Mouse (Mus musculus): ENCODE measurements around the gene Amz1.

Amz1 gene

DNA sequence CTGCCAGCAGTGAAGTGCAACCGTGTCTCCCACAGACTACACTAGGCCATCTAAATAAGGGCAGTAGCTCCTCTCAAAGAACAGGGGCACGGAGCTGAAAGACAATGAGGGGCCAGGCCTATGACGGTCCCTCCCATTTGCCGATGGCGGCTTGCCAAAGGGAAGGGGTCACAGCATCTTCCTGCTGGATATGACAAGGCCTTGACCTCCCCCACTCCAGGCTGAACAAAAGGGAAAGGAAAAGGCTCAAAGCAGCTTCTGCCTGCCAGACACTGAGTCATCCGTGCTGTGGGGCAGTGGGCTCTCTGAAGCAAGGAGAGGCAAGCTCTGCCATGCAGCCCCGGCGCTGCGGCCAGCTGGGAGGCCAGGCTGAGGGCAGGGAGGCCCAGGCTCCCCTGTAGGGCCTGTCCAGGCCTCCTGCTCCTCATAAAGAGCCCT is 43.8 kb downstream of the Amz1 start:
- peak; percentile 80 for DNase-seq (ENCODE audit: low spot score)

DNA sequence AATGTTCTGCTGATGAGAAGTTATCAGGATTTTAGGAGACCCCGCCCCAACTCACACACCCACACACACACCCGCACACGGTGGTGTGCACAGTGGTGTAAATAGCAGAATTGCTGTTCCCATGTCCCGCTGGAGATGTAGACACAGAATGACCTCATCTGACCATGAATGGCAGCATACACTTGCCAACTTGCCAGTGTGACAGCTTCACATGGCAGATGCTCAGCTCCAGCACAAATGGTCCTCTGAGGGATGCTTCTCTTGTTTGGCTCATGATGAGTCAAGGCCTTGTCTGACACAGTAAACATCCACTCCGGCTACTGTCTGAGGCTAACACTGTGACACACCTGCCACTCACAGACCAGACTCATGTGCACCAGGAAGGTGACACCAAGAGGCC is 44.4 kb downstream of the Amz1 start:
- no peak for DNase-seq (ENCODE audit: low spot score)

DNA sequence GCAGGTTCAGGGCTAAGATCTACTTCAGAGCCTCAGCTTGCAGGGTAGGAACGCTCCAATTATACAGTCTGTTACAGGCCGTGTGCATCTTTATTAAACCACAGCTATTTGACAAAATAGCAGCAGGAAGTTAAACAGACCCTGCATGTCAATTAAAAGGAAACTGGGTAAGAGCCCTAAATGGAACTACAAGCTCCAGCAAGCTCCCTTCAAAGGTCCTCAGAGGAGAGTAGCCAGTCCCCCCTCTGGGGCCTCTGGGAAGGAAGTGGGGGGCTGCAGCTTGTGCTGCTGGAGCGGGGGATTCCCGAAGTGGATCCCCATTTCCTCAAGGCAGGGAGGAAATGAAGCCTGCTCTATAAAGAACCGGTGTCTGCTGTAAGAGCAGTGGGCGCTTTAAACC is 47.7 kb downstream of the Amz1 start:
- DNase-seq (ENCODE audit: low spot score) = no peak

DNA sequence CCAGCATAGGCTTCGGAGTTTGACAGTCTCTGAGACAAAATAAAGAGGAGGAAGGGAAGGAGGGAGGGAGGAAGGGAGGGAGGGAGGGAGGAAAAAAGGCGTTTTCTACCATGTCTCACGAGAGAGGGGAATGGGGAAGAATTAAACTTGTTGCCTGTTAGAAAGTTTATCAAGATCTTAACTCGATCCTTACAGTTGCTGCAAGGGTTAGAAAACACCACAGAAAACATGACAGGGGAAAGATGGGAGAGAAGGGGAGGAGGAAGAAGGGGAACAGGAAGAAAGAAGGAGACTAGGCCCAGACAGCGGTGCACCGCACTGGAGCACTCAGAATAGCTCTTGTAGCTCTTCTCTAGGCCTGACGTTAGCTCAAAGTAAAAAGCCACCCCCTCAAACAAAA is 48.2 kb downstream of the Amz1 start:
- no peak for DNase-seq (ENCODE audit: low spot score)

DNA sequence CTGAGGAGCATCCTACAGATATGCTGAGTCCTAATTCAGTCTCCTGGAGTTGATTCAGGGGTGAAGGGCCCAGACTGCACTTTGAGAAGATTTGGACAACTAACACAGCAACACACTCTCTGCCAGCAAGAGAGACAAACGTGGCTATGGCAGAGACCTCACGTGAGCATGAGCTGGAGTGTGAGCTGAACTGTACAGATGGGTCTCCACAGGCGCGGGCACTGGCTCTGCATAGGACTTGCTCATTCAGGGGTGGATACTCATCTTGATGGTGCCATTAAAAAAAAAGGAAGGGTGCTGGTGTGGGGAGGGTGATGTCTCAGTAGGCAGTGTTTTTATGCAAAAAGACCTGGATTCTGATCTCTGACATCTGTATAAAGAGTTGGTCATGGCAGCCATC is 51.2 kb downstream of the Amz1 start:
- DNase-seq (ENCODE audit: low spot score) = no peak

DNA sequence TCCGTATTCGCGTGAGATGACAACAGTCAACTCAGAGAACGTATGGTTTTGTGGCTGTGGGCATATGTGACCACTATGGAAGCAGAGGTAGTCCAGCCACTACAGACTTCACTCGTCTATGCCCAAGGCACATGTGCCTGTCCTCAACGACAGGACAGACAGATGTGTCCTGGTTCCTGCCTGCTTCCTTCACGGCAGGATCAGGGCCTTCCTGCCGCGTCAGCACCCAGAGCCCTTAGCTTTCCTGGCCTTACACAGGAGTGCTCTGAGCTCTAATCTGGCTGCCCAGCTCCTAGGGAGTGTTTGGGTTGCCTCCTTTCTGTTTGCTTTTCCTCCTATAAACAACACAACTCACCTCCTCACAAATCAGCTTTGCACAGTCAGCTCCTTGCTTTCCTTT is 53.0 kb downstream of the Amz1 start:
- no peak for DNase-seq (ENCODE audit: low spot score)

DNA sequence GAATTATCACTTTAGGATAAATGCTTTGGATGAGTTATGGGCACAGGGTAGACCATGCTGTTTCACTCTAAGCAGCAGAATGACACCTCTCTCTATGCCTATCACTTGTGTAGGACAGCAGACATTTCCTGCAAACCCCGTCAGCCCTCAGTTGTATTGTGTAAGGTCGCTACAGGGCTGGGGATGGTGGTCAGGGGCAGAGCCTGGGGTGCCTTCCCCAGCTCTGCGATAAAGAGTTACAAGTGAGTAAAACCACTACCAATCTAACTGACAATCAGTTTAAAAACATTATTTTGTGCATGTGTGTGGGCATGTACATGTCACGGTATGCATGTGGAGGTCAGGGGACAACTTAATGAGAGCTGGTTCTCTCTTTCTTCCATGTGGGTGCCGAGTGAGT is 57.2 kb downstream of the Amz1 start:
- no peak for DNase-seq (ENCODE audit: low spot score)

DNA sequence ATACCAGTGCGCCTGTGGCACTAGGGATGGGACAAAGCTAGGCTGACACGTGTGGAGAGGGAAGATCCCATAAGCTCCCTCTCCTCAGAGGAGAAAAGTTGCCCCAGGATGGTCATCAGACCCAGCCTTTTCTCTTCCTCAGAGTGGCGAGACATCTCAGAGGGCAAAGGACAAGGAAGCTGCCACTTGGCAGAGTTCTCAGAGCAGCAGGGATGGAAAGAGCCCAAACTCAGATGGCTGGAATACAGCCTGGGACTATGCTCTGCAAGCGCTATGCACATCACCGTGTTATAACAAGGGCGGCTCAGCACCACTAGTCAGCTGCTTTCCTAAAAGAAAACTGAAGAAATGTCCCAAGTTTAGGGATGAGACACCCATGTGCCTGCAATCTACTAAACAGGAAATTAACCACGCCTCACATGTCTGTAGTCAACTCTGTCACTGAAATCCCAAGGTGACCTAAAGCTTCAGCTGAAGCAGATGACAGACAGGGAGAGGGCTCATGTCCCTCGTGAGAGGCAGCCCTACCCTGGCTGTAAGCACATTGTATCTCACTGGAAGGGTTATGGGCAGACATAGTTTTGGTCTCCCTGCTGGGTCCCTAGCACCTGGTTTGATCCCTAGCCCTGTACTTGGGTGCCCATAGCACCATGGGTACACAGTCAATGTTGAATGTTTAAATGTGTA is 58.1 kb downstream of the Amz1 start:
- no peak for DNase-seq (ENCODE audit: low spot score)

DNA sequence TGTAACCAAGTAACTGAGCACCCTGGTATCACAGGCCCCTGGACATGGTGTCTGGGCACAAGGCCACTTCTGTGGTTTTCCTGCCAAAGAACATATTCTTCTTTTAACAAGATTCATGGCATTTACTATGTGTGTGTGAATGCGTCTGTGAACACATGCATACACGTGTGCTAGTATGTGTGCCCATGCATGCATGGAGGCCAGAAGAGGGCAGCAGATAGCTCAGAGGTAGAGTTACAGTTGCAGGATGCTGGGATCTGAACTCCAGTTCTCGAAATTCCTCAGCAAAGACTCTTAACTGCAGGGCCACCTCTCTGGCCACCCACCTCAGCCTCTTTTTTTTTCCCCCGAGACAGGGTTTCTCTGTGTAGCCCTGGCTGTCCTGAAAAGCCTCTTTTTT is 59.6 kb downstream of the Amz1 start:
- no peak for DNase-seq (ENCODE audit: low spot score)

DNA sequence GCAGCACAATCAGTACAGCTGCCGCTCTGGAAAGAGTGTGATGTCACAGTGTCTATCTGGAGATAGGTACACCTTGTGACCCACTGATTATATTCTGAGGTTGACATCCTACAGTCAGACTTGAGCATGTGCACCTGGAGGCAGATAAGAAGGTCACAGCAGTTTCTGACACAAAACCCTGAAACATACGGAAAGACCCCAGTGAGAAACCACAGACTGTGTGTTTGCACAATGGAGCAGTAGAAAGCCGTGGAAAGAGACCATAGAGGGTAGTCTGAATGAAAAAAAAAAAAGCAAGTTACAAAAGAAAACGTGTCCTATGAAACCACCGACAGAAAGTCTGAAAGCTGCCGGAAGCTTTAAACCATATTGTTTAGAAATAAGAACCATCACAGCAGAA is 60.4 kb downstream of the Amz1 start:
- no peak for DNase-seq (ENCODE audit: low spot score)

DNA sequence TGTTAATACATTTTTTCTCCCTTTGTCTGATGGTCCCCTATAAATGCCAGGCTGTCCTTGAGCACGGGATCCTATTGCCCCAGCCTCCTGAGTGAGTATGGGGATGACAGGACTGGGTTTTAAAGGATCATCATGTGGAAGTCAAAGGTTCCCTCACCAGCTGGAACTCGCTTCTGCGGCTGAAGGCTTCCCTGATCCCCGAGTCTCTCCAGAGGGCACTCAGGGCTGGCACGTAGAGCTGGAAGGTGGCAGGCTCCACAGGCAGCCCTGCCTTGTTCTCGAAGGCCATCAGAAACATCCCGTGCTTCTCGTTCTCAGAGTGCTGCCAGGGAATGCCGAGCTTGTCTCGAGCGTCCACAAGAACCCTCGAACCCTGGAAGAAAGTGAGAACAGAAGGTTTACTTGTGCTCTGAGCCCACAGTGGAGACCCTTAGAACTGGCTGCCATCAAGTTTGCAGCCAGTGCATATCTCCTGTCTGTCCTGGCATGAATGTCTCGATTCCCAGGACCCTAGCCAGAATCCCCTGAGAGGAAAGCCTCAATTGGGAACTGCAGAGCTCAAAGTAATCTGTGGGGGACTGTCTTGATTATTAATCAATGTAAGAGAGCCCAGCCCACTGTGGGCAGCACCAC is 61.4 kb downstream of the Amz1 start:
- no peak for DNase-seq (ENCODE audit: low spot score)

DNA sequence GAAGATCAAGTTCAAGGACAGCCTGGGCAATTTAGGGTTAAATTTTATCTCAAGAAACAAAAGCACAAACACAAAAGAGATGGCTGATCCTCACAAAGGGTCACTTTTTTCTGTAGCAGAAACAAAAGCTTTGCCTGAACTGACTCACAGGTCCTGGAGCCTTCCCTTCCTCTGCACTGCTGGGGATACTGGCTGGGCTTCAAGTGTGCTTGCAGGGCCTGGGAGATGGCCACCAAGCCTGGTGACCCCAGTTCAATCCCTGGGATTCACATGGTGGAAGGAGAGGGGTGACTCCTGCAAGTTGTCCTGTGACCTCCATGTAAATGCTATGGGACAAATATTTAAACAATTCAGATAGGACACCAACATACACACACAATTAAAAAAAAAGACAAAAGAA is 65.6 kb downstream of the Amz1 start:
- DNase-seq (ENCODE audit: low spot score) = no peak

DNA sequence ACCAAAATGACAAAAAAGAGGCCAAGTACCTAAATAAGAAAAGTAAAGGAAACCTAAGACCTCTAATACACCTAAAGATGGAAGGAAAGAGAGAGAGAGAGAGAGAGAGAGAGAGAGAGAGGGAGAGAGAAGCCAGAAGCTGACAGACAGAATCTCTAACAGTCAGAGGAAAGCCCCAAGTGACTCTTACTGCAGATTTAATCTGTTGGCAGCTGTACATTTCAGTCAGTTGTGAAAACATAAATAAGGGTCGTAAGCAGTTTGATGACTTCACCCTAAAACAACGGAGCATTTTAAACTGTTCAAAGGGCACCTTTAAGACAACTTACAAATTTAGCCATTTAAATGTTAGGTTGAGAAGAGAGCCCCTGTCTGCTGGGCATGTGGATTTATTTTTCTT is 66.5 kb downstream of the Amz1 start:
- no peak for DNase-seq (ENCODE audit: low spot score)

DNA sequence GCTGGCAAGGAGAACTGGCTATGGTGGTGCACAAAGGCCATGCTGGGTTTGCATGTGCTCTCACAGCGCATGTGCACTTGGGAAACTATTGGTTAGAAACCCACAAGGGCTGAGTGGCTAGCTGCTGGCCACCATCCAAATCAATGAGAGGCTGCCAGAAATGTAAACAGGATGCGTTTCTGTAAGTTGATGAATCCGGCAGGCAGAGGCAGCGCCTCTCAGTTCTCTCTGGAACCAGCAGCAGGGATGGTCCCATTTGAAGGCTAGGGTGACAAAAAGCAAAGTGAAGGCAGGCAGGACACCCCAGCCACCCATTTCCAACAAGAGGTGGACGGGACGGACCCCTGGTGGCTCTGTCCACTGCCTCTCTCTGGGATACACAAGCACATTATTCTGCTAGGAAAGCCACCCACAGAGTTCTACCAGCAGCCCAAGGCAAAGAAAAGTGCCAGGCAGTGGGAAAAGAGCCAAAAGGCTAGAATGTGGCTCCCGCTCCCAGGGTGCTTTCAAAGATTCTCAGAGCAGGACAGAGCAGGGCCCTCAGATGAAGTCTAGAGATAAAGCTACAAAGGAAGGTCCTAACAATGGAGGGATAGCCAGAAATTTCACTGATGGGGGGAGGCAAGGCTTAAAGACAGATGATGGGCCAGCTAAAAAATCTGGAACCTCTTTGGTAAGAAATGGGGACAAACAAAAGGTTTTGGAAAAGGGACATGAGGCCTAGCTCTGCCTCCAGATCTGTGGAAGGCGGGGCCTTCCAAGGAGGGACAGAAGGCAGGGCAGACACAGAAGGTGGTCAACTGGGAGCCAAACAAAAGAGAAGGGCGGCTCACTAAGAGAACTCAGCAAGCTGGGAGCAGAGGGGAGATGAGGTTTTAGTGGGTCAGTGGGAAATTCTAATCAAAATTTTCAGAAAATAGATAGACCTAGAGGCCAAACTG is 67.3 kb downstream of the Amz1 start:
- DNase-seq (ENCODE audit: low spot score) = peak; percentile 48

DNA sequence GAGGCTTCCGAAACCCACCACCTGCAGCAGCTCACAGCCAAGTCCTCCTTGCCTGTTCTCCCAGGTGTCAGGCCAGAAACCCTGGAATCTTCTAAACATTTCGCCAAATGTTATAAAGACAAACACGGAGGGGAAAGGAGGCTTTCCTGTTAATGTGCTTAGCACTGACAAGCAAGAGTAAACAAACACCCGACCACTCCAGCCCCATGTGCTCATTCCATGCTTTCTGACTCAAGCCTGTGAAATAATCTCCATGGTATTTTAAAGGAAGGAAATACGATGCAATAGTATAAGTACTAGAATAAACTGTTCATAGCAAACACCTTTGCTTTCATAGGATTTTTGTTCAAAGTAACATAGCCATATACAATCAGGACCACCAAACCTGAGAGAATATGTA is 68.3 kb downstream of the Amz1 start:
- DNase-seq (ENCODE audit: low spot score) = no peak

DNA sequence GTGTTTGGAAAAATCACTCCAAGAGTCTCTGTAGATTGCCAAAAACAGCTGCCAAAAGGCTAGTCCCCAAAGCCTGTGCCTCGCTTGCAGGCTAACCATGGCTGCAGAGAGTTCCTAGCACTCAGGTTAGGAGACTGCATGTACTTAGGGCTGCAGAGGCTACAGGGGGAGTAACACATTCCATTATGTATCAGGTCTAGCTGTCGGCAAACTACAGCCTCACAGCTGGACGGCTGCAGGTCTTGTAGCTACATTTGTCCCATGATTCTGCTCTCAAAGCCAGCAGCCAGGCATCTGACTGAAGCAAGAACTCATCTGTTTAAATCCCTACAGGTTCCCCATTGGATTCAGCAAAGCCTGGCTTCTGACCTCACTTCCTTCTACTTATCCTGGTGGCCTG is 70.8 kb downstream of the Amz1 start:
- DNase-seq (ENCODE audit: low spot score) = no peak

DNA sequence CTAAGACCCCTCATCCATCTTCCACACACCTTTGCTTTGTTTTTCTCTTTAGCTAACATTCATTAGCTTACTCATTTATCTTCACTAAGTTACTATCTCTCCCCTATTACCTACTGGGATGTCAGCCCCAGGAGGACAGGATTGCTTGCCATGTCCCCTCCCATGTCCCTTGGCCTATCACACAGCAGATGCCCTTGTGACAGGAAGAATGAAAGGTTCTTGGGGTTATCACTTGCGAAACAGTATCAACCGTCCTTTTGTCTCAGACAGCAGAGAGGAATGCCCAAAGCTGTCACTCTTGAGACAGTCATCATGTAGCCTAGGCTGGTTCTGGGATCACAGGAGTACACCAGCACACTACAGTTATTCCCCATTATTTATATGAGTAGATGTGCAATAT is 71.2 kb downstream of the Amz1 start:
- DNase-seq (ENCODE audit: low spot score) = no peak

DNA sequence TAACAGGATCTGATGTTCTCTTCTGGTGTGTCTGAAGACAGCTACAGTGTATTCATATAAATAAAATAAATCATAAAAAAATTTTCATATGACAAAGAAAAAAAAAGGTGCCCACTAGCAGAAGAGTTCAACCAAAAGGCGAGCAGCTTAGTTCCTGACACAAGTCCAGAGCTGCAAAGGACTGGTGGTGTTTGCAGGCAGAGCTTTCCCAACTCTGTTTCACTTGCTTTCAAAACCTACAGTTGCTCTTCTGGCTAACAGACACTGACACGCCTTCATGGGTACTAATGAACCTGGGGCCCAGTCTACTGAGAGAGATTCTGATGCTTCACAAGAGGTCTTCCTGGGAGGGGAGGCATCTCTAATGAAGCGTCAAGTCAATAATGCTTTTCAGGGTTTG is 72.1 kb downstream of the Amz1 start:
- DNase-seq (ENCODE audit: low spot score) = no peak

DNA sequence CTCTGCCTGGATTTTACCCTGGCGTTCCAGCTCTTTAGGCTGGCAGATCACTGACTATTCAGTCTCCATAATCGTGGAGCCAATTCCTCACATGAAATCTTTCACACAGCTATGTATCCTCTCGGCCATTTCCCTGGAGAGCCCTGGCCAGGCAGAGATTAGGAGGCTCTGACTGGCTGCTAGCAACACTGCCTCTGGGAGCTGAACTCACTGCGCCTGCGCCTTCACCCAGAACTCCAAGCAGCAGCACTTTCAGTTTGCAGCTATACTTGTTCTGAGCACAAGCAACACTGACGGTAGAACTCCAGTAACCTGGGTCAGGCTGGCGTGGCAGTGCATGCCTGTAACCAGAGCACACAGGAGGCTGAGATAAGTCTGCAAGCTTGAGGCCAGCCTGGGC is 74.2 kb downstream of the Amz1 start:
- DNase-seq (ENCODE audit: low spot score) = no peak

DNA sequence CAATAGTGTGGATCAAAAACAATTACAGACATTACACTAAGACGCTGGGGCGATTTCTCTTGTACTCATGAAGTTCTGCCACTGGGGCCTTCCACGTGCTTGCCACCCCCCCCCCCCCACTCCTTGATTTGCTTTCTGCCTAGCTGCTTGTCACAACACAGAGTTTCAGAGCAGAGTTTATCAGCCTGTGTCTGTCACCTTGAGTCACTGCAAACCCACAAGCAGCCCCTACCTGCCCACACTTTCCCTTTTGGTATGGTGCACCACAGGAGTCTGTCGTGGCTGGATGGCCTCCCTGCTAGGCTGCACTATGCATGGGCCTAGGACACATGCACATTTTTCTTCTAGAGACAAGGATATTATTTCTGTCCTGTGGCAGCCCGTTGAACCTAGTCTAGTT is 74.8 kb downstream of the Amz1 start:
- DNase-seq (ENCODE audit: low spot score) = no peak

DNA sequence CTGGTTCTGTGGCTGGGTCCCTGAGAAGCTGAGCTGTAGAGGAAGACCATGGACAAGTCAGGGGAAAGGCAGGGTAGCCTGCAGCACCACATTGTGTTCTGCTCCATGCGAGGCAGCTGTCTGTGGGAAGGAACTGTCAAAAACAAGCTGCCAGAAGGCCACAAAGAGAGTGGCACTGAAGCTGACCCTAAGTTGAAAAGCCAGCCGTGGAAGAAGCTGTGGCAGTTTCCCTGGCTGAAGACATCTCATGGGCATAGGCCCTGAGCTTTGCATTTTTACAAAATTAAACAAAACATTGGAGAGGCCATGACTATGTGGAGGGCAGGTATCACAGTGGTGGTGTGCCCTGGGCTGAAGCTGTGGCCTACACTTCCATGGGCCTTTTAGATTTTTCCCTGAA is 75.3 kb downstream of the Amz1 start:
- no peak for DNase-seq (ENCODE audit: low spot score)

DNA sequence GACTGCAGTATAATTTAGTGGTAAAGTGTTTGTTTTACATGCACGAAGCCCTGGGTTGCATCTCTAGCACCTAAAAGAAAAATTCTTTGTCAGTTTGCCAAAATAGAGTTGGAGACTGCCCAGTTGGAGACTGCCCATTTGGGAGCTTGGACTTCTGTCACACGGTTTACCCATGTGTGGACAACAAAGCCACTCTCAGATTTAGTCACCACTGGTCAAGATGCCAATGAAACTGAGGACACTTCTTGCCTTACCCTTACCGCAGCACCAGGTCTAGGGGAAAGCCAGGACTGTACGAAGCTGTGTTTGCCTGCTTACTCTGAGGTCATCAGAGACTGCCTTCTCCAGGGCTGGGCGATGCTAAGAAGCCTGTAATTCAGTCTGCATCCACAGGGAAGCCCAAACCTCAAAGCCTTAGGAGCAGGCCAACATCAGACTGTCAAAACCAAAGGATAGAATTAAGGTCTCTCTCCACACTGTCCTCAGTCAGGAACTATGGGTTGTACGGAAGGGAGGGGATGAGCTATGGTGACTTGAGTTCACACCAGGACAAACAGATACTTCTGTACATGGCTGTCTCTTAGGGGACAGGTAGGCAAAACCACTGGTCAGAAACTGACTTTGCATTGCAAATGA is 76.5 kb downstream of the Amz1 start:
- no peak for DNase-seq (ENCODE audit: low spot score)

DNA sequence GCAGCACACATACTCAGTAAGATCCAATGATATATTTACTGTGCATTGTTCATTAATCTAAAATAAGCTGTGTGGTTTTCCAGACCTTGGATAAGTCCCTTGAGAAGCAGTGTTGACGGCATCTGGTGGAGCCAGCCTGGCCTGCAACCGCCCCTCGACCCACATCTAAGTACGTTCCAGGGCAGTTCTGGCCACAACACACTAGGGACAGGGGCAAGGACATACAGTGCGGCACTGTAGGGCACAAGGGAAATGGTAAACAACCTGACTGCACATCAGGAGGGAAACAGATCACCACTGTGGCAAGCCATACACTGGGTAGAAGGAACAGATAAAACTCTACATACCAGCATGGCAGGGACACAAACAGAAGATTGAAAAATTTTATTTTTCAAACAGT is 77.9 kb downstream of the Amz1 start:
- DNase-seq (ENCODE audit: low spot score) = no peak
